Mouse (Mus musculus): ENCODE measurements at regions not wholly inside any gene's neighbourhood (a gene's known extent, or its start where the extent isn't known, plus 50 kb on each side); places are given as distances from the start of the nearest gene placed in this dataset.
"Not testable (repeated sequence)": the region's sequence is repeated elsewhere in the genome, so short reads cannot be mapped to it uniquely, and the experiment has no call there.

- DNase-seq: no peak
Measured at GRCm38 (mm10) chr12:46636888-46637287, 181.8 kb downstream of the Nova1 start.

GRCm38 (mm10) chr12:46635125-46635772 is 183.5 kb downstream of the Nova1 start:
- DNase-seq: peak; percentile 20

GRCm38 (mm10) chr12:46634771-46635124 is 184.0 kb downstream of the Nova1 start:
- no peak for DNase-seq

- not testable (repeated sequence) for DNase-seq
Measured at GRCm38 (mm10) chr12:46632384-46632783, 186.3 kb downstream of the Nova1 start.

GRCm38 (mm10) chr12:46627320-46627719 is 191.4 kb downstream of the Nova1 start:
- DNase-seq: no peak

GRCm38 (mm10) chr12:46611439-46611838 is 207.3 kb downstream of the Nova1 start:
- no peak for DNase-seq

GRCm38 (mm10) chr12:46609580-46610311 is 209.0 kb downstream of the Nova1 start:
- no peak for DNase-seq

- DNase-seq: no peak
Measured at GRCm38 (mm10) chr12:46608290-46608910, 210.3 kb downstream of the Nova1 start.

GRCm38 (mm10) chr12:46597200-46597599 is 221.5 kb downstream of the Nova1 start:
- DNase-seq: no peak

GRCm38 (mm10) chr12:46568665-46569064 is 250.1 kb downstream of the Nova1 start:
- DNase-seq: peak; percentile 15

- DNase-seq: no peak
Measured at GRCm38 (mm10) chr12:46566324-46566723, 252.4 kb downstream of the Nova1 start.

- DNase-seq: no peak
Measured at GRCm38 (mm10) chr12:46520942-46521341, 297.8 kb downstream of the Nova1 start.

- no peak for DNase-seq
Measured at GRCm38 (mm10) chr12:46507829-46508228, 310.9 kb downstream of the Nova1 start.

- no peak for DNase-seq
Measured at GRCm38 (mm10) chr12:46492465-46492864, 326.3 kb downstream of the Nova1 start.

GRCm38 (mm10) chr12:46450888-46451287 is 367.8 kb downstream of the Nova1 start:
- no peak for DNase-seq

- DNase-seq: no peak
Measured at GRCm38 (mm10) chr12:46444644-46445313, 373.9 kb downstream of the Nova1 start.

- DNase-seq: no peak
Measured at GRCm38 (mm10) chr12:46419591-46419990, 399.1 kb downstream of the Nova1 start.

- no peak for DNase-seq
Measured at GRCm38 (mm10) chr12:46418990-46419389, 399.7 kb downstream of the Nova1 start.

GRCm38 (mm10) chr12:46416765-46417404 is 401.8 kb downstream of the Nova1 start:
- DNase-seq: no peak

- no peak for DNase-seq
Measured at GRCm38 (mm10) chr12:46416250-46416649, 402.5 kb downstream of the Nova1 start.

- no peak for DNase-seq
Measured at GRCm38 (mm10) chr12:46405674-46406073, 413.1 kb downstream of the Nova1 start.

GRCm38 (mm10) chr12:46399653-46399975 is 419.1 kb downstream of the Nova1 start:
- no peak for DNase-seq

Measured in right cerebral cortex, adult 18-20 months (tissue).